Mouse (Mus musculus) forebrain, embryonic 14.5 days (tissue): ENCODE data around the gene Anapc13. TPM values are rescaled to one million over a fixed set of nuclear protein-coding genes. Genes with fewer than 3 reads are reported as not detected.

Experiments used
- polyA plus RNA-seq: library from polyadenylated mRNA; unstranded; fragments of >200 nt; fragmentation: Nextera tagmentation; extraction: Ambion mirVana; gene quantifications from 2 replicates; pipeline ENCODE4 v1.2.1, GENCODE M21; 2014

Anapc13 gene
- polyA plus RNA-seq, 1 experiment from 2014 or later, result 194 TPM

Other genes starting within 250 kb of the Anapc13 start
- gene Ky, start 120.5 kb upstream of the Anapc13 start, polyA plus RNA-seq, result 0.30 and 0.31 TPM in 2 replicates
- 37.8 and 41.8 TPM in 2 replicates for gene Cep63, start 238 bp downstream of the Anapc13 start, polyA plus RNA-seq
- 30.4 and 44.0 TPM in 2 replicates for gene Amotl2, start 90.4 kb downstream of the Anapc13 start, polyA plus RNA-seq
- gene Ryk, start 208.6 kb downstream of the Anapc13 start, polyA plus RNA-seq, result 16.8 and 17.5 TPM in 2 replicates